Mouse (Mus musculus) forebrain, embryonic 13.5 days (tissue): ENCODE results near the gene Baiap2. TPM values are rescaled to one million over a fixed set of nuclear protein-coding genes. Genes with fewer than 3 reads are reported as not detected.

Experiments used
- ATAC-seq: fragments of 200-750 bp; cut with Nextera tagmentation; 2 replicates; pipeline ENCODE4 v1.8.0; 2017
- H3K27ac ChIP-seq: fragments of 300-500 bp; sonication (generic); 2 replicates; pipeline ENCODE4 v1.5.1; 2015; ENCODE audit warnings: inconsistent platforms, mild to moderate bottlenecking, moderate library complexity
- H3K27me3 ChIP-seq: fragments of 300-500 bp; sonication (generic); 2 replicates; pipeline ENCODE4 v1.6.1; 2015; ENCODE audit warnings: mild to moderate bottlenecking, inconsistent platforms
- H3K36me3 ChIP-seq: fragments of 300-500 bp; sonication (generic); 2 replicates; pipeline ENCODE4 v1.6.1; 2015; ENCODE audit warnings: mild to moderate bottlenecking, inconsistent platforms; ENCODE audit not compliant: poor library complexity, severe bottlenecking
- H3K4me1 ChIP-seq: fragments of 300-500 bp; sonication (generic); 2 replicates; pipeline ENCODE4 v1.6.1; 2015; ENCODE audit warnings: inconsistent platforms
- H3K4me2 ChIP-seq: fragments of 300-500 bp; sonication (generic); 2 replicates; pipeline ENCODE4 v1.6.1; 2015; ENCODE audit warnings: inconsistent platforms, mild to moderate bottlenecking, moderate library complexity
- H3K4me3 ChIP-seq: fragments of 300-500 bp; sonication (generic); 2 replicates; pipeline ENCODE4 v1.5.1; 2015; ENCODE audit warnings: mild to moderate bottlenecking, inconsistent platforms
- H3K9ac ChIP-seq: fragments of 300-500 bp; sonication (generic); 2 replicates; pipeline ENCODE4 v1.6.1; 2015; ENCODE audit warnings: mild to moderate bottlenecking, inconsistent platforms
- H3K9me3 ChIP-seq: fragments of 300-500 bp; sonication (generic); replicated peaks from 2 replicates; pipeline ENCODE4 v1.6.1; 2016; ENCODE audit warnings: inconsistent platforms
- WGBS: fragments of 180-500 bp; shearing (Covaris S2); methylation state at CpG from one replicate; pipeline ENCODE4 v1.1.7; 2015; 5-methylcytosine and 5-hydroxymethylcytosine counted together
- polyA plus RNA-seq: library from polyadenylated mRNA; unstranded; fragments of >200 nt; fragmentation: Nextera tagmentation; extraction: Ambion mirVana; gene quantifications from 2 replicates; pipeline ENCODE4 v1.2.1, GENCODE M21; 2015

Gene Baiap2
- polyA plus RNA-seq, 1 experiment from 2014 or later: 14.2 TPM

GRCm38 (mm10) chr11:119909436-119909835 is 33.1 kb upstream of the Baiap2 start:
- peaks cover 23% of the 10 kb centered on the region for H3K27me3 ChIP-seq
- no peak overlapping the region for H3K4me3 ChIP-seq
- H3K27ac ChIP-seq: no peak overlapping the region
- H3K4me1 ChIP-seq: peaks cover 27% of the 10 kb centered on the region
- H3K36me3 ChIP-seq: no peaks in the 10 kb centered on the region
- no peak for ATAC-seq
- H3K9me3 ChIP-seq: no peaks in the 10 kb centered on the region
- 0% methylated on average over 5 of the region's 5 CpGs for WGBS
- H3K9ac ChIP-seq: no peak overlapping the region
- H3K4me2 ChIP-seq: peak overlapping the region; percentile 16; the same call in 1 of the 2 replicates

- Histone ChIP-seq H3K9ac (peak overlapping the region; percentile 90), H3K4me3 (peak overlapping the region; percentile 88), H3K36me3 (peaks cover 22% of the 10 kb centered on the region), H3K4me2 (peak overlapping the region; percentile 99), H3K27me3 (peaks cover 4% of the 10 kb centered on the region; the same call in 1 of the 2 replicates), H3K27ac (peak overlapping the region; percentile 53), H3K9me3 (no peaks in the 10 kb centered on the region), H3K4me1 (peaks cover 37% of the 10 kb centered on the region)
- ATAC-seq: peak; percentile 9
- 8% methylated on average over 7 of the region's 7 CpGs for WGBS
Measured at GRCm38 (mm10) chr11:119912845-119913244, 29.7 kb upstream of the Baiap2 start.

- peak; percentile 80 for ATAC-seq
- Histone ChIP-seq H3K4me1 (peaks cover 37% of the 10 kb centered on the region), H3K9me3 (no peaks in the 10 kb centered on the region), H3K27me3 (peaks cover 4% of the 10 kb centered on the region; the same call in 1 of the 2 replicates), H3K9ac (peak within 1 kb of the TSS; percentile 90), H3K4me2 (peak within 1 kb of the TSS; percentile 99), H3K27ac (peak within 1 kb of the TSS; percentile 53), H3K4me3 (peak within 1 kb of the TSS; percentile 88), H3K36me3 (peaks cover 28% of the 10 kb centered on the region)
- under 1% methylated on average over 48 of the region's 48 CpGs for whole genome bisulfite sequencing
Measured at GRCm38 (mm10) chr11:119913291-119913934, 29.1 kb upstream of the Baiap2 start, which contains the start of gene Chmp6. TSS of gene Chmp6 (plus strand) at chr11:119913441.

GRCm38 (mm10) chr11:119913935-119914314 is 28.6 kb upstream of the Baiap2 start:
- peak overlapping the region; percentile 90 for H3K9ac ChIP-seq
- WGBS: under 1% methylated on average over 26 of the region's 26 CpGs
- H3K9me3 ChIP-seq: no peaks in the 10 kb centered on the region
- peaks cover 3% of the 10 kb centered on the region; the same call in 1 of the 2 replicates for H3K27me3 ChIP-seq
- H3K36me3 ChIP-seq: peaks cover 33% of the 10 kb centered on the region
- peak overlapping the region; percentile 88 for H3K4me3 ChIP-seq
- H3K4me2 ChIP-seq: peak overlapping the region; percentile 99
- H3K27ac ChIP-seq: peak overlapping the region; percentile 53
- H3K4me1 ChIP-seq: peaks cover 37% of the 10 kb centered on the region
- ATAC-seq: no peak; the same call in 1 of the 2 replicates

- Histone ChIP-seq H3K27ac (0 out of 2 replicates have a peak overlapping the region, but pooled peaks have one; percentile 17), H3K27me3 (no peaks in the 10 kb centered on the region), H3K4me2 (peak overlapping the region; percentile 99), H3K9me3 (no peaks in the 10 kb centered on the region), H3K9ac (peak overlapping the region; percentile 90), H3K36me3 (peaks cover 38% of the 10 kb centered on the region), H3K4me1 (peaks cover 37% of the 10 kb centered on the region), H3K4me3 (peak overlapping the region; percentile 88)
- no peak for ATAC-seq
- WGBS: 32% methylated on average over 4 of the region's 4 CpGs
Measured at GRCm38 (mm10) chr11:119914381-119914780, 28.2 kb upstream of the Baiap2 start.

GRCm38 (mm10) chr11:119915666-119916065 is 26.9 kb upstream of the Baiap2 start:
- H3K4me2 ChIP-seq: peak overlapping the region; percentile 99
- no peak overlapping the region for H3K4me3 ChIP-seq
- no peak overlapping the region for H3K27ac ChIP-seq
- ATAC-seq: no peak
- H3K9ac ChIP-seq: no peak overlapping the region
- H3K27me3 ChIP-seq: no peaks in the 10 kb centered on the region
- H3K4me1 ChIP-seq: peaks cover 32% of the 10 kb centered on the region
- peaks cover 51% of the 10 kb centered on the region for H3K36me3 ChIP-seq
- H3K9me3 ChIP-seq: no peaks in the 10 kb centered on the region
- 92% methylated on average over 9 of the region's 9 CpGs for WGBS

- H3K4me3 ChIP-seq: no peak overlapping the region
- H3K27me3 ChIP-seq: no peaks in the 10 kb centered on the region
- 92% methylated on average over 15 of the region's 15 CpGs for WGBS
- H3K27ac ChIP-seq: no peak overlapping the region
- ATAC-seq: no peak
- H3K36me3 ChIP-seq: peaks cover 51% of the 10 kb centered on the region
- 0 out of 2 replicates have a peak overlapping the region, but pooled peaks have one; percentile 99 for H3K4me2 ChIP-seq
- H3K4me1 ChIP-seq: peaks cover 32% of the 10 kb centered on the region
- H3K9me3 ChIP-seq: no peaks in the 10 kb centered on the region
- no peak overlapping the region for H3K9ac ChIP-seq
Measured at GRCm38 (mm10) chr11:119916102-119916790, 26.3 kb upstream of the Baiap2 start.

GRCm38 (mm10) chr11:119916834-119917469 is 25.6 kb upstream of the Baiap2 start:
- H3K9ac ChIP-seq: no peak overlapping the region; the same call in 1 of the 2 replicates
- no peak for ATAC-seq
- no peak overlapping the region for H3K4me3 ChIP-seq
- no peaks in the 10 kb centered on the region for H3K9me3 ChIP-seq
- H3K27ac ChIP-seq: no peak overlapping the region
- 90% methylated on average over 21 of the region's 21 CpGs for WGBS
- H3K36me3 ChIP-seq: peaks cover 51% of the 10 kb centered on the region
- no peak overlapping the region for H3K4me2 ChIP-seq
- H3K27me3 ChIP-seq: no peaks in the 10 kb centered on the region
- H3K4me1 ChIP-seq: peaks cover 32% of the 10 kb centered on the region

- Histone ChIP-seq H3K4me1 (peaks cover 21% of the 10 kb centered on the region), H3K9me3 (no peaks in the 10 kb centered on the region), H3K4me3 (no peak overlapping the region), H3K4me2 (no peak overlapping the region), H3K27me3 (no peaks in the 10 kb centered on the region), H3K9ac (no peak overlapping the region), H3K36me3 (peaks cover 51% of the 10 kb centered on the region), H3K27ac (no peak overlapping the region)
- no peak for ATAC-seq
- WGBS: 86% methylated on average over 7 of the region's 7 CpGs
Measured at GRCm38 (mm10) chr11:119918521-119918920, 24.0 kb upstream of the Baiap2 start.

GRCm38 (mm10) chr11:119919432-119919831 is 23.1 kb upstream of the Baiap2 start:
- H3K27me3 ChIP-seq: no peaks in the 10 kb centered on the region
- H3K4me1 ChIP-seq: peaks cover 18% of the 10 kb centered on the region
- whole genome bisulfite sequencing: 97% methylated on average over 4 of the region's 4 CpGs
- peaks cover 51% of the 10 kb centered on the region for H3K36me3 ChIP-seq
- H3K9me3 ChIP-seq: no peaks in the 10 kb centered on the region
- H3K27ac ChIP-seq: no peak overlapping the region
- H3K4me3 ChIP-seq: no peak overlapping the region
- no peak for ATAC-seq
- H3K9ac ChIP-seq: no peak overlapping the region
- H3K4me2 ChIP-seq: no peak overlapping the region

- ATAC-seq: no peak
- no peak overlapping the region for H3K4me3 ChIP-seq
- WGBS: 66% methylated on average over 8 of the region's 8 CpGs
- H3K4me2 ChIP-seq: no peak overlapping the region
- no peaks in the 10 kb centered on the region for H3K9me3 ChIP-seq
- peaks cover 51% of the 10 kb centered on the region for H3K36me3 ChIP-seq
- no peak overlapping the region for H3K27ac ChIP-seq
- no peak overlapping the region for H3K9ac ChIP-seq
- H3K4me1 ChIP-seq: peaks cover 13% of the 10 kb centered on the region
- H3K27me3 ChIP-seq: no peaks in the 10 kb centered on the region
Measured at GRCm38 (mm10) chr11:119919897-119920296, 22.7 kb upstream of the Baiap2 start.

GRCm38 (mm10) chr11:119920668-119921067 is 21.9 kb upstream of the Baiap2 start:
- Histone ChIP-seq H3K4me1 (peaks cover 5% of the 10 kb centered on the region), H3K27ac (no peak overlapping the region), H3K4me3 (no peak overlapping the region), H3K36me3 (peaks cover 49% of the 10 kb centered on the region), H3K27me3 (no peaks in the 10 kb centered on the region), H3K9ac (no peak overlapping the region), H3K4me2 (no peak overlapping the region), H3K9me3 (no peaks in the 10 kb centered on the region)
- WGBS: 89% methylated on average over 5 of the region's 5 CpGs
- ATAC-seq: no peak
